Mouse (Mus musculus) forelimb bud, embryonic 11.5 days (tissue): ENCODE measurements around the gene Scamp4.

ENCODE experiments used
- DNase-seq: peaks from one replicate; pipeline ENCODE4 v3.0.0-alpha.2; 2012; ENCODE audit warnings: low read depth, low spot score

Gene Scamp4

DNA sequence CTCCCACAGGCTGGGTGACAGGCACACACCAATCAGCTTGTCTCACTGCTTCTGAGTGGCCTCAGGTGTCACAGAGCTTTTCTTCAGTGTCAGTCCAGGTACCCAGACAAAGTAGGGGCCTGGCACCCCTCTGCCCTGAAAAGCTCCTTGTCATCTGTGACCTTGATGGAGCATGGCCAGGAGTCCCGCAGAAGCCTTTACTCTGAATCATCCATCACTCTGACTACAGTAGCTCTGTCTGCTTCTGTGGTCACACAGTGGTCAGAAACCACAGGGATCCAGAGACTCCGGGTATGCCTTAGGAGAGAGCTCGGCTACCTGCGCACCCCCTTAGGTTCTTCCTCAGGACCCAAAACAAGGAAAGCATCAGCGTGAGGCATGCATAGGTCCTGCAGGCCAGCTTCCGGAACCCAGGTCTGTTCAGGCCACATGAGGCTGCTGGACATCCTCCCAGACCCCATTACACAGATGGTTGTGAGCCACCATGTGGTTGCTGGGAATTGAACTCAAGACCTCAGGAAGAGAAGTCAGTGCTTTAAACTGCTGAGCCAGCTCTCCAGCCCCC is 50.6 kb downstream of the Scamp4 start:
- no peak for DNase-seq

DNA sequence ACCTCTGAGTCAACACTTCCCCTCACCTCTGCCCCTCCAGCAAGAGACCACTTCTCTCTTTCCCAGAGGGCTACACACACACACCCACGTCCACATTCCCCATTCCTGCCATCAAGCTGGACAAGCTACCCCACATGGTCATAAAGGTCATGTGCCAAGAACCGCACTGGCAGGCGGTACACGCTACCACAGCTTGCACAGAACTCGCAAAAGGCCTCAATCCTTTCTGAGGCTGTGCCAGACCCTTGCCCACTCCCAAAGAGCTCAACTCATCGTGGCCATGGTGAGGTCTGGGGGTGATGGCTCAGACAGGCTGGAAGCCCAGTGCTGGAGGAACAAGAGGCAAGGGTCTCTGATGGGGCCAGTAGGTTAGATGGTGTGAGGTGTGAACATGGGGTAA is 52.2 kb downstream of the Scamp4 start:
- DNase-seq: no peak

- DNase-seq: no peak
Measured at GRCm38 (mm10) chr10:80655406-80656129, 52.9 kb downstream of the Scamp4 start.

DNA sequence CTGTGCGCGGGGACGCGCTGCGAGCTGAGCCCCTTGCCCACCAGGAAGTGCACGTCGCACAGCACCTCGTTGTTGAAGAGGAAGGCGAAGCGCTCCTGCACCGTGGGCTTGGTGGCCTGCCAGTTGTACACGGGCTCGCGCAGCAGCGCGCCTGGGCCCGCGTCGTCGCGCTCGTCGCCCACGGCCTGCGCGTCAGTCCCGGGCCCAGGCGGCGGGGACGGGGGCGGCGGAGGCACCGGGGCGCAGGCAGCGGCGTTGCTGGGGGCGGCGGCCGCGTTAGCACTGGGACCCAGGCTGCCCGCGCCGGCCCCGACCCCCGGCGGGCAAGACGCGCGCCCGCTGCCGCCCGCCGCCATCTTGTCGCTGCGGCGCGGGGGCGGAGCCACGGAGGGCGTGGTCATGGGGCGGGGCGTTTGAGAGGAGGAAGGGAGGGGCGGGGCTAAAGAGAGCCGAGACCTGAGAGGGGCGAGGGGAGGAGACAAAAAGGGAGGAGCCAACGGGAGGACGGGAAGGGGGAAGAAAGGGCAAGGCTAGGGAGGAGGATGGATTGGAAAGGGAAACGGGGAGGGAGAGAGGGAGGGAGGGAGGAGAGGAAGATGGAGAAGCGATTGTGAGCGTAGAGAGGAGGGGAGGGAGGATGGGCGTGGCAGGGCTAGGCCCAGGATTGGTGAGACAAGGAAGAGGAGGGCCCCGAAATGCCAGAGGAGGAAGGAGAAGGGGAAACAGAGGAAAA is 53.6 kb downstream of the Scamp4 start:
- peak; percentile 99 for DNase-seq

DNA sequence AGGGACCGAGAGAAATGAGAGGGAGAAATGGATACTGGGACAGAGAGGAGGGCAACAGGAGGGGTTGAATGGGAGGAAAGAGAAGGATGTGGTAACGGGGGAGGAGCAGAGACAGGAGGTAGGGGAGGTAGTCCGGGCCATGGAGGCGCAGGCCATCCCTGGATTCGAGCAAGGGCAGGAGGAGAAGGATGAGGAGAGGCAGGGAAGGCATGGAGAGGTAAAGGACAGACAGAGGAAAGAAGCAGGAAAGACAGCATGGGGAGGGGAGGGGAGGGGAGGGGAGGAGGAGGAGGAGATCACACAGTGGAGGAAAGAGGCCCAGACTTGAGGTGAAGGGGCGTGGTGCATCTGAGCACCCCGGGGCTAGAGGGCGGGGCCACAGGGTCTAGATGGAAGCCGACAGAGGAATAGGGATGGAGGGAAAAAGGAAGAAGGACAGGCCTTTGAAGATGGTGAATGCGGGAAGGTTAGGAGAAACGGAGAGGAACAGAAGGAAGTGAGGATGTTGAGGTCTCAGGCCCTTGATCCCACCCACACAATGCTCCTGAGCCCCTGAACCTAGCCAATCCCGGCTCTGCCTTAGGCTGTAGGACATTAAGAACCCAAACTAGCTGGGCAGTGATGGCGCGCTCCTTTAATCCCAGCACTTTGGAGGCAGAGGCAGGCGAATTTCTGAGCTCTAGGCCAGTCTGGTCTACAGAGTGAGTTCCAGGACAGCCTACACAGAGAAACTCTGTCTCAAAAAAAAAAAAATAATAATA is 54.4 kb downstream of the Scamp4 start, which contains the start of gene Btbd2:
Gene Btbd2 (minus strand): TSS at position 209 of the 761 bp plus-strand sequence.
- DNase-seq: no peak

DNA sequence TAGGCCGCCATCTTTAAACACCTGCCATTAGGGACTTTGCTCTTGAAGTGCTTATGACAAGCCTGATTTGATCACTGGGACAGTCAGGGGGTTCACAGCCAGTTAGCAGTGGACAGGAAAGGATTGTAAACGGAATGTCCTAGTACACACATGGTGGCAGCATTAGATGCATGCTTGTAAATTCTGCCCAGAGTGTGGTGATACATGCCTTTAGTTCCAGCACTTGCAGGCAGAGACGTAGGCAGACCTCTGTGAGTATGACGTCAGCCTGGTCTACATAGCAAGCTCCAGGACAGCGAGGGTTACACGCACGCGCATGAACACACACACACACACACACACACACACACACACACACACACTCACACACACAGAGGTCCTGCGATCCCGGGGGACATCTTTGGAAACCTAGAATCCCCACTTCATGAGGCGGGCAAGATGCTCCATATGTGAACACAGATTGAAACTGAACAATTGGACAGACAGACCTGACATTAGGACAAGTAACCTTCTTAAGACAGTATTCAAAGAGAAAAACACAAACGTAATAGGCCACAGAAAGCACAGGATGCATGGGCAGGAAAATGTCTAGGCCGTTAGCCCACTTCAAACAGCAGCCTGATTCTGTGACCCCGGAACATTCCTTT is 55.6 kb downstream of the Scamp4 start:
- DNase-seq: no peak

- DNase-seq: no peak
Measured at GRCm38 (mm10) chr10:80658841-80659202, 56.1 kb downstream of the Scamp4 start.

- DNase-seq: peak; percentile 72
Measured at GRCm38 (mm10) chr10:80659213-80659612, 56.5 kb downstream of the Scamp4 start.

DNA sequence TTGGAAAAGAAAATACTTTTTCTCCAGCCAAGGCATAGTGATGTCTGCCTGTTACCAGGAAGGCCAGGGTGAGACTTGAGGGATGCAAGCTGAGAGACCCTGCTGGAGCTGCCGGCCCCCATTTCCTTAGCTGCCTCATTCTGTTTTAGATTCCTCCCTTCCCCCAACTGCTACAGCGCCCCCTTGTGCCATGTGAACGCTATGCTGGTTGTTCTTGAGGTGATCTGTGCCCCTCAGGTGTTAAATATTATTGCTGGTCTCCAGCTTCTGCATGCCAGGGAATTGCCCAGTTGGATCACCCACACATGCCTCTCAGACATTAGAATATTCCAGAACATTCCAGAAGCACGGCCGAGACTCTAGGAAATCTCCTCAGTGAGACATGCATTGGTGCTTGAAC is 58.5 kb downstream of the Scamp4 start:
- DNase-seq: peak; percentile 56

DNA sequence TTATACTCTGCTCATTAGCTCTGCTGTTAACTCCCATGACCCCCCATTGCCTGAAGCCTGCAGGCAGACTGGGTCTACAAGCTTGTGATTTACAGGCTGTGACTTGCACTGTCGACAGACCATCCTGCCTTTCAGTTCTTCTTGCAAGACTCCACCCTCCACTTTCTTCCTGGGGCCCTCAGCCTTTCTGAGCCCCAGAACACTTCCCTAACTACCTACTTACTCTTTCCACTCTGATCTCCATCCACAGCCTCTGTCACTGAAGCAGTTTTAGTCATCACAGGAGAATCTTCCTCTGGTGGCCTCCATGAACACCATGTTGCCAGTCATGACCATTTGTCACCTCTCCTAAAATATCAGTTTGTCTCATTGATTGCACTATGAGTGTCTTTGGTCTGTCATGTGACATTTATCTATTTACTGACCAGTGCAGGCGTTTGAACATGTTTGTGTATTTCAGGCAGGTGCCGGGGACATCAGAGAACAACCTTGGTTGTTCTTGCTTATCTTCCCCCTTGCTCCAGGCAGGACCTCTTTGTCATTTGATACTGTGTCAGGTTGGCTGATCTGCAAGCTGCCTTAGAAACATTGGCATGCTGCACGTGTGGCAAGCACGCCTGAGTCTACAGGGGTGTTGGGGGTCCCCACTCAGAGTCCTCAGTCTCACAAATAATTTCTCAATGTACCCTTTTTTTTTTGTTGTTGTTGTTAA is 61.0 kb downstream of the Scamp4 start:
- DNase-seq: peak; percentile 39

DNA sequence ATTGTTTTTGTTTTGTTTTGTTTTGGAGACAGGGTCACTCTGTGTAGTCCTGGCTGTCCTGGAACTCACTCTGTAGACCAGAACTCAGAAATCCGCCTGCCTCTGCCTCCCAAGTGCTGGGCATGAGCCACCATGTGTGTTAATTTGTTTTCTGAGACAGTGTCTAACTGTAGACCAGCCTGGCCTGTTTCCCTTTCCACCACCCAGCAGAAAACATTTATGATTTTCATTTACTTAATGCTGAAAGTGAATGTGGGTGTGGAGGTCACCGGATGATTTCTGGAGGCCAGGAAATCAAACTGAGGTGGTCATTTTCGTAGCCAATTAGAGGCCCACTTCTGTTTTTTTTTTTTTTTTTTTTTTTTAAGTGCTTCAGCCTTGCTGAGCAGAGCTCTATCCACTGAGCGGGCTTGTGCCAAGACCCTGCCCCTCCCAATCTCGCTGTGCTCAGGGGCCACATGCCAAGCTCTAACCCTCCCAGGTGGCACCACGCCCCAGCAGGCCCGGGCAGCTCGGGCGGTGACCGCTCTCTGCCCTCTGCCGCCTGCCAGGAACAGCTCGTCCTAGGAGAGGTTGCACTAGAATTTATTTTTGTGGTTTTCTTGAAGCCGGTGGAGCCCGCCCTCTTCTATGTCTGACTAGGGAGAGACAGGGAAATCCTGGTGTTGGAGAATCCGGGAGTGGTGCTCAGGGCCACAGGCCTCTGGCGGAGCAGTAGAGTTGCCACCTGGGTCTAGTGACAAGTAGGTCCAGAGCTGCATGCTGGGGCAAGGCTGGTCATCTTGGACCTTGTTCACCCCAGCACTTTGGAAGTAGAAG is 61.7 kb downstream of the Scamp4 start:
- DNase-seq: no peak

GRCm38 (mm10) chr10:80665016-80665380 is 62.3 kb downstream of the Scamp4 start:
- DNase-seq: no peak
